Mouse (Mus musculus) activated CD4-positive, CD25-positive, alpha-beta regulatory T cell, adult 4 months (primary cell): Measurements from ENCODE around the gene Epsti1. TPM values are rescaled to one million over a fixed set of nuclear protein-coding genes. Genes with fewer than 3 reads are reported as not detected.

Experiments used
- ATAC-seq: one replicate; pipeline ENCODE4 v1.8.0; 2017
- polyA plus RNA-seq, 2 experiments: library from polyadenylated mRNA; unstranded; fragments of 100-300 nt; shearing (Covaris generic); gene quantifications; one replicate each; pipeline ENCODE4 v1.2.1; 2017

Epsti1 gene
- polyA plus RNA-seq, 2 experiments from 2014 or later: 153 to 156 TPM

DNA sequence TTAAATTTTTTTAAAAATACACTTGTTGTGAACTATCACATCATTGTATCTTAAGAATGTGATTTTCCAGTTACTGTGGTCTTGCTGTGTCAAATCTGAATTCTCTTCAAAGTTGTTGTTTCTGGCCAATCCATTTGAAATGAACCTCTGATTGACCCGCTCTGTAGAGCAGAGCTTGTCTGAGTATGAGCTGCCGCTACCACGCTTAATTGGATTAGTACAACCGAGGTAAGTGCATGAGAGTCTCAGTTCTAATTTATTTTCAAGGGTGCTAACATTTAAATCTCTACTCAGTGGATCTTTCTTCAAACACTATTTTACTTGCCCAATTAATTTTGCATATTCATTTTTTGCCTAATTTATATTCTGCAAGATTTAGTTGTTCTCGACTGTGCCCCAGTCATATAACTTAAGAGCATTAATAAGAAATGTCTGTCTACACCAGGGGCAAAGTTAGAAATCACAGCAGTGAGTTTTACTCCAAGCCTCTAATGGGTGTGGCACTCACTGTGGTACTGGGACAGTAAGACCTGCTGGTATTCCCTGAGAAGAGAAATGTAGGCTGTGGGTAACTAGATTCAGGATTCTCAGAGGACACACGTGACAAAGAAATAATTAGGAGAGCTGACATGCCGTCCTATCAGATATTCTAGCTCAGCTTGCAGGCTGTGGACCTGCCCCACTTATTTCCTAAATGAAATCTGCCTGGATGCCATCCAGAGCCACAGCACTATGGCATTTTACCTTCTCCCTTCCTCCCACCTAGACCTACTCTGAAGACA is 111.7 kb downstream of the Epsti1 start:
- ATAC-seq: no peak

DNA sequence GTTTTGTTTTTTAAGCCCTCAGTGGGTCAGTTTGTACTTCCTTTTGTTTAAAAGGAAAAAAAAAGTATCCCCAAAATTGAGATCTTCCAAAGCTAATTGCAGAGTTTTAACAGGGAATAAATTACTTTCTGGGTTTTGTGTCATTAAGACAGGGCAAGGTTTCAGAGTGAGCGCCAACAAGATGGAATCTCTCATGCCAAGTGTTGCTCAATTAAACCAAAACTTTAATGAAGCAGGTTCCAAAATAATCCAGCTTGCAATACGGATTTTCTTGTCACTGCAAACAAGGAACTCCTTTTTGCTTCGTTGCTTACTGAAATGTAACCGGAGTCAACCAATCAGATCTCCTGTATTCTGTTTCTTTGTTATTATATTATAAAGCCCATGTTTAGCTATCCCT is 112.4 kb downstream of the Epsti1 start:
- ATAC-seq: no peak

DNA sequence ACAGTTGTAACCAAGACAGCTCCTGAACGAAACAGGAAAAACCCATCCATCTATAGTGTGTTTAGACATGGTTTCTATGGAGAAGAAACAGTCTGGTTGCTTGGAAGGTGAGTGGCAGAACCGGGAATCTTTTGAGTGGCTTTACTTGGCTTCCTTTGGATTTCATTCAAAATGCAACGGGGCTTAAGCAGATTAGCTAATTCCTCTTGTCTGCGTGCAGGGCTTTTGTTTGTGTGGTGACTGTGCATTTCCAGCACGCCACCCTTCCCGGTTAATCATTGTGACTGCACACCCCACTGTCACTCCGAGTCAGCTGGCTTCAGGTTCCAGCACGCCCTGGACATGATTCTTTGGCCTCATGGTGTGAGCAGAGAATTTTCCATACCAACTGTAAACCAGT is 115.9 kb downstream of the Epsti1 start:
- no peak for ATAC-seq

DNA sequence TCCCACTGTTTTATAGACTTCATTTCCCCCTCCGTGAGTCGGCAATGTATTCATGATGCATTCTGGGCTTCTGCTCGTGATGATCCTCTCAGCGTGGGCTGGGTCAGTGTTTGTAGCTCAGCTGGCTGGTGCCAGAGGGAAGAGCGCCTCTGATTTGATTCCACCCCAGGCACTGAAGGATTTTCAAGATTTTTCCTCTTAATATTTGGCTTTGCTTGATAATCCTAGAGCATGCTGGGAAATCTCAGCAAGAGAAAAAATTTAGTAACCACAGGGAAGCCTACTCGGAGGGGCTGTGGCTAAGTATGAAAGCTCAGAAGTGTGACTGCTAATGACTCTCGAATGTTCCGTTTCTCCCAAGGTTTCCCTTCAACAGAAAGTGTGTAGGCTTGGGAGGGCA is 134.8 kb downstream of the Epsti1 start:
- no peak for ATAC-seq

DNA sequence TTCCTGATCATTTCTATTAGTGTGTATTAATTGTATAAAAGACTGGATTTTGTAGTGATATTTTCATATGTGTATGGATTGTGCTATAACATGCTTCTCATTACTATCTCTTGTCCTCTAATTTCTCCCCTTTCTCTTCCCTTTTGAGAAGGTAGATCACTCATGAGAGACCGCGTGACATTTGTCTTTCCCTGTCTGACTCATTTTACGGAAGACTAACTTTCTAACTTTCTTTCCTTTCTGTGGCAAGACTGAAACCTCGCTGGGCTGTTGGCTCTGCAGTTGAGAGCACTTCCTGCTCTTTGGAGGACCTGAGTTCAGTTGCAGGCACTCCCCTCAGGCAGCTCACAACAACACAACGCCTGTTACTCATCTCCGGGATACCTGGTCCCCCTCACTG is 136.6 kb downstream of the Epsti1 start:
- ATAC-seq: no peak

GRCm38 (mm10) chr14:78041886-78042526 is 138.0 kb downstream of the Epsti1 start:
- ATAC-seq: no peak

GRCm38 (mm10) chr14:78043079-78043478 is 139.0 kb downstream of the Epsti1 start:
- ATAC-seq: no peak

- ATAC-seq: no peak
Observed at GRCm38 (mm10) chr14:78048258-78048657, 144.2 kb downstream of the Epsti1 start.

- no peak for ATAC-seq
Observed at GRCm38 (mm10) chr14:78048674-78049073, 144.6 kb downstream of the Epsti1 start.

Other genes starting within 250 kb of the Epsti1 start
- gene Dnajc15, start 29.1 kb upstream of the Epsti1 start, polyA plus RNA-seq: 100 to 1,000 TPM in 1 of 2 experiments, 10 to 100 TPM in 1; 99.4 to 158 TPM
- gene Fam216b, start 184.8 kb downstream of the Epsti1 start, polyA plus RNA-seq: not detected